Mouse (Mus musculus) lung, adult 2 months (tissue): ENCODE data around the gene Cdhr5. TPM values are rescaled to one million over a fixed set of nuclear protein-coding genes. Genes with fewer than 3 reads are reported as not detected.
A peak's percentile ranks its signal among the peaks of the same experiment; 100 is the strongest.
"Not testable (repeated sequence)": the region's sequence is repeated elsewhere in the genome, so short reads cannot be mapped to it uniquely, and the experiment has no call there.

ENCODE experiments used
- DNase-seq: peaks from one replicate; pipeline ENCODE4 v3.0.0; 2022
- H3K4me1 ChIP-seq: fragments of 200-500 bp; 2 replicates; pipeline ENCODE4 v1.6.1; 2011; ENCODE audit warnings: low read length; ENCODE audit not compliant: control insufficient read depth, insufficient read depth
- H3K4me3 ChIP-seq: fragments of 200-500 bp; replicated peaks from 2 replicates; pipeline ENCODE3; 2011; ENCODE audit warnings: low read depth, mild to moderate bottlenecking, control low read depth, low read length; ENCODE audit errors: extremely low read depth
- CTCF ChIP-seq: fragments of 200-500 bp; IDR thresholded peaks from 2 replicates; pipeline ENCODE4 v1.5.1; 2011; ENCODE audit warnings: mild to moderate bottlenecking, low read length, control low read depth; ENCODE audit not compliant: insufficient read depth
- POLR2A ChIP-seq: fragments of 200-500 bp; IDR thresholded peaks from 2 replicates; pipeline ENCODE4 v1.6.1; 2011; ENCODE audit warnings: low read depth, mild to moderate bottlenecking, control low read depth, low read length, borderline replicate concordance; ENCODE audit errors: extremely low read depth
- WGBS: fragments of 180-500 bp; shearing (Covaris S2); methylation state at CpG from one replicate; pipeline ENCODE4 v1.1.7; 2018; 5-methylcytosine and 5-hydroxymethylcytosine counted together
- polyA plus RNA-seq: library from polyadenylated mRNA; depleted of rRNA; stranded (reverse); fragments of >200 nt; gene quantifications from 2 replicates; pipeline ENCODE4 v1.2.3, GENCODE M21; 2012

Cdhr5 gene
- polyA plus RNA-seq, 1 experiment: 0.11 TPM

- Histone ChIP-seq H3K4me3 (peak overlapping the region; percentile 23), H3K4me1 (peaks cover 8% of the 10 kb centered on the region)
- DNase-seq: peak; percentile 25
- 21% methylated on average over 12 of the region's 12 CpGs for WGBS
- TF ChIP-seq POLR2A (no peak), CTCF (peak; percentile 46)
Measured at GRCm38 (mm10) chr7:141264761-141265410, 11.7 kb downstream of the Cdhr5 start.

- H3K4me3 ChIP-seq: no peak overlapping the region
- 73% methylated on average over 11 of the region's 11 CpGs for WGBS
- TF ChIP-seq POLR2A (no peak), CTCF (no peak)
- DNase-seq: no peak
- peaks cover 8% of the 10 kb centered on the region for H3K4me1 ChIP-seq
Measured at GRCm38 (mm10) chr7:141264041-141264700, 12.4 kb downstream of the Cdhr5 start.

- WGBS: 87% methylated on average over 13 of the region's 13 CpGs
- Histone ChIP-seq H3K4me1 (peaks cover 7% of the 10 kb centered on the region), H3K4me3 (no peak overlapping the region)
- TF ChIP-seq POLR2A (no peak), CTCF (no peak)
- no peak for DNase-seq
Measured at GRCm38 (mm10) chr7:141263640-141264039, 12.9 kb downstream of the Cdhr5 start.

- no peak overlapping the region for H3K4me3 ChIP-seq
- peaks cover 6% of the 10 kb centered on the region for H3K4me1 ChIP-seq
- no peak for TF ChIP-seq CTCF
- TF ChIP-seq POLR2A: no peak
- no peak for DNase-seq
- 85% methylated on average over 3 of the region's 3 CpGs for WGBS
Measured at GRCm38 (mm10) chr7:141261480-141261879, 15.1 kb downstream of the Cdhr5 start.

GRCm38 (mm10) chr7:141256159-141256558, 20.4 kb downstream of the Cdhr5 start:
- DNase-seq: no peak

GRCm38 (mm10) chr7:141250486-141250885, 26.1 kb downstream of the Cdhr5 start:
- WGBS: 63% methylated on average over 4 of the region's 4 CpGs
- H3K4me3 ChIP-seq, DNase-seq, H3K4me1 ChIP-seq: not testable (repeated sequence)

More at GRCm38 (mm10) chr7:141256159-141256558, 20.4 kb downstream of the Cdhr5 start:
- H3K4me1 ChIP-seq: no peaks in the 10 kb centered on the region
- WGBS: 92% methylated on average over 10 of the region's 10 CpGs
- H3K4me3 ChIP-seq: no peak overlapping the region
- TF ChIP-seq CTCF: no peak
- TF ChIP-seq POLR2A: no peak

GRCm38 (mm10) chr7:141231551-141231950, 45.0 kb downstream of the Cdhr5 start:
- H3K4me1 ChIP-seq: peaks cover 8% of the 10 kb centered on the region
- 91% methylated on average over 8 of the region's 10 CpGs for WGBS
- TF ChIP-seq CTCF: no peak
- no peak for TF ChIP-seq POLR2A
- no peak for DNase-seq
- H3K4me3 ChIP-seq: no peak overlapping the region

- TF ChIP-seq CTCF (no peak), POLR2A (no peak)
- WGBS: 88% methylated on average over 3 of the region's 3 CpGs
- no peak for DNase-seq
- peaks cover 8% of the 10 kb centered on the region for H3K4me1 ChIP-seq
- no peak overlapping the region for H3K4me3 ChIP-seq
Measured at GRCm38 (mm10) chr7:141231111-141231510, 45.5 kb downstream of the Cdhr5 start.

GRCm38 (mm10) chr7:141230570-141230969, 46.0 kb downstream of the Cdhr5 start:
- H3K4me3 ChIP-seq: no peak overlapping the region
- no peak for TF ChIP-seq CTCF
- no peak for TF ChIP-seq POLR2A
- WGBS: 90% methylated on average over 4 of the region's 4 CpGs
- no peak for DNase-seq
- H3K4me1 ChIP-seq: peaks cover 8% of the 10 kb centered on the region

- TF ChIP-seq POLR2A (no peak), CTCF (no peak)
- no peak for DNase-seq
- Histone ChIP-seq H3K4me1 (peaks cover 8% of the 10 kb centered on the region), H3K4me3 (peak overlapping the region; percentile 70)
- WGBS: 37% methylated on average over 6 of the region's 6 CpGs
Measured at GRCm38 (mm10) chr7:141229702-141230101, 46.9 kb downstream of the Cdhr5 start.
